Mouse (Mus musculus): ENCODE data around the gene Gzmk.

The Gzmk gene

DNA sequence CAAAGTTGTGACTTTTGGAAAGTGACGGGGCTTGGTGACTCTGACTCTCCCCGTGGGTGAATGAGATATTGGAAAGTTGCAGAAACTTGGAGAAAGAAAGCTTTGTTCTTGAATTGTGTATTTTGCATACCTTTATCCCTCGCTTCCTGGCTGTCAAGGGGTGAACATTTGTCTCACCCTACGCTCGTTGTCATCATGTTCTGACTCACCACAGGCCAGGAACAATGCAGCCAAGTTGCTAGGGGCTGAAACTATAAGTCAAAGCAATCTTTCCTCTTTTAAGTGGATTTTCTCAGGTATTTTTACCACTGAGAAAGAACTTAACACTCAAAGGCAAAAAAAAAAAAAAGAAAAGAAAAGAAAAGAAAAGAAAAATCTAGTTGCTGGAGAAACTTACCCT is 22.6 kb downstream of the Gzmk start:
- no peak for DNase-seq (ENCODE audit: low spot score in 2 of 2)

- DNase-seq (ENCODE audit: low spot score in 2 of 2) = no peak
These were observed 23.5 kb downstream of the Gzmk start for GRCm38 (mm10) chr13:113202184-113202583.

- no peak for DNase-seq (ENCODE audit: low spot score in 2 of 2)
These were observed 24.1 kb downstream of the Gzmk start for GRCm38 (mm10) chr13:113201631-113202030.

- DNase-seq (ENCODE audit: low spot score in 2 of 2) = no peak
These were observed 25.0 kb downstream of the Gzmk start for GRCm38 (mm10) chr13:113200726-113201125.

DNA sequence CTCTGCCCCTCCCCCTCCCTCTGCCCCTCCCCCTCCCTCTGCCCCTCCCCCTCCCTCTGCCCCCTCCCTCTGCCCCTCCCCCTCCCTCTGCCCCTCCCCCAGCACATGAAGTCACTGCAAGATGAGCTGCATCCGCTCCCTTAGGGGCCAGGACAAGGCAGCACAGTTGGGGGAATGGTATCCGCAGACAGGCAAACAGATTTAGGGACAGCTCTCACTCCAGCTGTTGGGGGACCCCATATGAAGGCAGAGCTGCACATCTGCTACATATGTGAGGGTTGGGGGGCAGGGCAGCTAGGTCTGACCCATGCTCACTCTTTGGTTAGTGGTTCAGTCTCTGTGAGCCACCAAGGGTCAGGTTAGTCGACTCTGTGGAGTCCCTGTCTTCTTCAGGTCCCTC is 26.4 kb downstream of the Gzmk start:
- no peak for DNase-seq (ENCODE audit: low spot score in 2 of 2)

GRCm38 (mm10) chr13:113197872-113198502 is 27.7 kb downstream of the Gzmk start:
- DNase-seq (ENCODE audit: low spot score in 2 of 2) = no peak

DNA sequence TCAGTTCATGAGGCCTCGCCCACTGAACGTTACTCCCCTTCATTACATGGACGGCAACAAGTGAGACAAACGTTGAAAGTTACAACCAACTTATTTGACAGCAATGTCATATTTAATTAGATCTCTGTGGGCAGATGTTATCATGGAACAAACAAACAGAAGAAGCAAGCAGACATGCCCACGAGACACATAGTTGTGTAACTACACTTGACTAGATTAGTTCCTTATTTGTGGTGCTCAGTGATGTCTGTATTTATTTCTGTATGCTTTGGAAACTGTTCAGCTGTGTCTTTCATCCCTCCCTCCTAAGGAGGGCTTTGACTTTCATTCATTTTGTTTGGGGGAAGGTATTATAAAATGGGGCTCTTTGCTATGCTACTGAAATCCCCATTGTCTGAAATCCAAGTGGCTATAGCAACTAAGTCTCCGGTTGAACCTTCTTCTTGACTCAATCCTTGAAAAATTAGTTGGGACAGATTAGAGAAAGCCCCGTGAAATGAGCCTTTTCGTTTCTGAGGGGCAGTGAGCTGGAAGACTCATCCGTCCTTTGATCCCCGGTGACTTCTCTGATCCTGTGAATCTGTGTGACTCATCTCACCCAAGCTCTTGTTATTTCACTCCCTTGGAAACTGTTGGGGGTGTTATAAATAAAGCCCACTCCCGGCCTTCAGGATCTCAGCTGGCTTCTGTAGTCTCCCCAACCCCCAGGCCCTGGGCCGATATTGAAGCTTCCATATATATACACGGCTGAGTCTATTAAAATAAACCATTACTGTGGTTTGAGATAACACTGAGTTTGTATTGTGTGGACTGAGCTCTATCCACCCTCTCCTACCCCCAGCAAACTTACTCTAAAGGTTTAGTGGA is 28.7 kb downstream of the Gzmk start:
- no peak for DNase-seq (ENCODE audit: low spot score in 2 of 2)

DNA sequence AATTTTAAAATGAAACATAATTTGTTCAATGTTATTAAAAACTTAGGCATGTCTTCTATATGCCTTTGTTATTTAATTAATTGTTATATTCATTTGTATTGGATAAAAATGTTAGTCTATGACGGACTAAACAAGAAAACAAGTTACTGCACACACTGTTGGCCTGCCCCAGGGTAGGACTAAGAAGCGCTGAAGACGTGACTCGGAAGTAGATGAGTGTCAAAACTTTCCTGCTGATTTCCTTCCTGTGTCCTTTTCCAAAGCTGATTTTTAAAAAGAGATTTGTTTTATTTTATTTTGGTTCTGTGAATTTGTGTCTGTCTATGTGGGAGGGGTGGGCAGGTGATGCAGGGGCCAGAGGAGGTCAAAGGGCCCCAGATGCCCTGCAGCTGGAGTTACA is 42.0 kb downstream of the Gzmk start:
- no peak for DNase-seq (ENCODE audit: low spot score in 2 of 2)

GRCm38 (mm10) chr13:113183310-113183709 is 42.4 kb downstream of the Gzmk start:
- DNase-seq (ENCODE audit: low spot score in 2 of 2) = peak; percentile 49 to 51

- no peak for DNase-seq (ENCODE audit: low spot score in 2 of 2)
These were observed 51.5 kb downstream of the Gzmk start for GRCm38 (mm10) chr13:113174162-113174561.

- no peak for DNase-seq (ENCODE audit: low spot score in 2 of 2)
These were observed 55.5 kb downstream of the Gzmk start for GRCm38 (mm10) chr13:113170256-113170655.

DNA sequence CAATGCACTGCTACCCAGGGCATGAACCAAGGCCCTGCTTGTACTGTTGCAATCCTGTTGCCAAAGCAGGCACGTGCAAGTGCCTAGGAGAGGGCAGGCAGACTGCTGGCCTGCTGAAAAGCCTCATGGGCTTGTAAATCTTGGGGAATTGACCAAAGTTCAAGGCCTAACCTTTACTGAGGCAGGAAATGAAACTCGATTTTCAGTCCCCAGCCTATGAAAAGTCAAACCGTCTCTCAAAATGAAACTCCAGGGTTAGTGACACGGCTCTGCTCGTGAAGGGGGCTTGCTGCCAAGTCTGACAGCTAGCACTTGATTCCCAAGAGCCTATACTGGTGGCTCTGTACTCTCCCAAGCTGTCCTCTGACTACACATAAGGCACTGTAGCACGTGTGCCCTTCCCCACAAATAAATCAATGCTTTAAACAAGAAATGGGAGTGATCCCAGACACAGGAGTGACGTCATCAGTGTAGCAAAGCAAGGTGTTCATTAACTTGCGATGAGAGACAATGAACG is 57.6 kb downstream of the Gzmk start:
- peak in 1 of 2 experiments; percentile 13 for DNase-seq (ENCODE audit: low spot score in 2 of 2)

- peak in 1 of 2 experiments; percentile 25 for DNase-seq (ENCODE audit: low spot score in 2 of 2)
These were observed 61.3 kb downstream of the Gzmk start for GRCm38 (mm10) chr13:113164252-113165005.

- DNase-seq (ENCODE audit: low spot score in 2 of 2) = no peak
These were observed 74.2 kb downstream of the Gzmk start for GRCm38 (mm10) chr13:113151556-113151955.

GRCm38 (mm10) chr13:113139597-113139996 is 86.1 kb downstream of the Gzmk start:
- DNase-seq (ENCODE audit: low spot score in 2 of 2) = no peak

DNA sequence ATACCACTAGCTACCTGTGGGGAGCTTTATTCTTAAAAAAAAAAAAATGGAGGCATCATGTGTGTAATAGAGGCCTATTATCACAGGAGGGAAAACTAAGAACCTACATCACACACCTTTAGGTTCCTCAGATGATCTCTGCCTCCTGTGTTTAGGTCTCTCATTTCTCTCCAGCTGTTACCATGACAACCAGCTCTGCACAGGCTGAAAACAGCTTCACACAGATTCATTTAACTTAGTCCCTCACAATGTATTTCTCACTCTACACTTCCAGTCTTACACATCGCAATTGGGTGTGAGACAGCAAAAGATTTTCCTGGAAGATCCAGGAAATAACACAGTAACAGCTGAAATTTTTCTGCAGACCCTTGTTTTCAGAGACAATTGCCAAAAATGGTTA is 95.7 kb downstream of the Gzmk start:
- DNase-seq (ENCODE audit: low spot score in 2 of 2) = no peak

Data from urinary bladder, postnatal 36 days (tissue).